Mouse (Mus musculus): ENCODE measurements around the gene Olfr679. TPM values are rescaled to one million over a fixed set of nuclear protein-coding genes. Genes with fewer than 3 reads are reported as not detected.
"Not testable (repeated sequence)": the region's sequence is repeated elsewhere in the genome, so short reads cannot be mapped to it uniquely, and the experiment has no call there.

The Olfr679 gene
- not detected in 2 replicates for polyA plus RNA-seq (2016; fragmentation: Nextera tagmentation; extraction: Ambion mirVana)

GRCm38 (mm10) chr7:105080905-105081304, at the start of gene Olfr679:
Olfr679 (plus strand) TSS chr7:105081205.
- Histone ChIP-seq H3K4me3 (no peak within 1 kb of the TSS), H3K36me3 (no peaks in the 10 kb centered on the region), H3K27ac (no peak within 1 kb of the TSS), H3K9me3 (no peaks in the 10 kb centered on the region), H3K27me3 (ENCODE audit: insufficient read depth, poor library complexity, severe bottlenecking) (no peaks in the 10 kb centered on the region), H3K4me1 (replicated peaks) (no peaks in the 10 kb centered on the region)
- no peak for DNase-seq (ENCODE audit: low spot score)
- WGBS = 72% methylated on average over 1 of the region's 1 CpGs

GRCm38 (mm10) chr7:105032398-105032797, 48.6 kb upstream of the Olfr679 start, which contains the start of gene Olfr676:
Olfr676 (plus strand) TSS chr7:105032698.
- Histone ChIP-seq H3K4me3 (no peak within 1 kb of the TSS), H3K27ac (no peak within 1 kb of the TSS), H3K36me3 (no peaks in the 10 kb centered on the region), H3K4me1 (replicated peaks) (no peaks in the 10 kb centered on the region), H3K27me3 (ENCODE audit: insufficient read depth, poor library complexity, severe bottlenecking) (no peaks in the 10 kb centered on the region), H3K9me3 (no peaks in the 10 kb centered on the region)
- no peak for DNase-seq (ENCODE audit: low spot score)

GRCm38 (mm10) chr7:105033836-105034235, 47.2 kb upstream of the Olfr679 start:
- H3K36me3 ChIP-seq; H3K27me3 ChIP-seq (ENCODE audit: insufficient read depth, poor library complexity, severe bottlenecking); H3K4me1 ChIP-seq (replicated peaks); H3K27ac ChIP-seq; H3K9me3 ChIP-seq; DNase-seq (ENCODE audit: low spot score); H3K4me3 ChIP-seq: not testable (repeated sequence)
- WGBS = 61% methylated on average over 5 of the region's 5 CpGs

- H3K4me3 ChIP-seq = no peak overlapping the region
- H3K27ac ChIP-seq = no peak overlapping the region
- DNase-seq (ENCODE audit: low spot score) = no peak
- H3K36me3 ChIP-seq = no peaks in the 10 kb centered on the region
- no peaks in the 10 kb centered on the region for H3K27me3 ChIP-seq (ENCODE audit: insufficient read depth, poor library complexity, severe bottlenecking)
- H3K9me3 ChIP-seq = no peaks in the 10 kb centered on the region
- no peaks in the 10 kb centered on the region for H3K4me1 ChIP-seq (replicated peaks)
Observed at GRCm38 (mm10) chr7:105058951-105059350, 22.1 kb upstream of the Olfr679 start.

- WGBS = 97% methylated on average over 1 of the region's 1 CpGs
- no peak for DNase-seq (ENCODE audit: low spot score)
- Histone ChIP-seq H3K36me3 (no peaks in the 10 kb centered on the region), H3K4me1 (replicated peaks) (no peaks in the 10 kb centered on the region), H3K4me3 (no peak within 1 kb of the TSS), H3K27me3 (ENCODE audit: insufficient read depth, poor library complexity, severe bottlenecking) (no peaks in the 10 kb centered on the region), H3K9me3 (no peaks in the 10 kb centered on the region), H3K27ac (no peak within 1 kb of the TSS)
Observed at GRCm38 (mm10) chr7:105064175-105064574, 16.8 kb upstream of the Olfr679 start, which contains the start of gene Olfr678. Olfr678 (plus strand) TSS chr7:105064475.

- H3K9me3 ChIP-seq; H3K4me3 ChIP-seq; H3K27ac ChIP-seq; DNase-seq (ENCODE audit: low spot score); H3K4me1 ChIP-seq (replicated peaks); H3K27me3 ChIP-seq (ENCODE audit: insufficient read depth, poor library complexity, severe bottlenecking); H3K36me3 ChIP-seq: not testable (repeated sequence)
Observed at GRCm38 (mm10) chr7:105092717-105093116, 11.7 kb downstream of the Olfr679 start, which contains the start of gene Olfr680-ps1. Olfr680-ps1 (minus strand) TSS chr7:105092817.

- H3K4me1 ChIP-seq (replicated peaks) = no peaks in the 10 kb centered on the region
- H3K4me3 ChIP-seq = no peak within 1 kb of the TSS
- no peaks in the 10 kb centered on the region for H3K36me3 ChIP-seq
- DNase-seq (ENCODE audit: low spot score) = no peak
- no peak within 1 kb of the TSS for H3K27ac ChIP-seq
- no peaks in the 10 kb centered on the region for H3K27me3 ChIP-seq (ENCODE audit: insufficient read depth, poor library complexity, severe bottlenecking)
- no peaks in the 10 kb centered on the region for H3K9me3 ChIP-seq
Observed at GRCm38 (mm10) chr7:105116536-105116935, 35.5 kb downstream of the Olfr679 start, which contains the start of gene Olfr681. Olfr681 (plus strand) TSS chr7:105116836.

Other genes with a start within 250 kb of the Olfr679 start
- gene Usp17lb, start 238.6 kb upstream of the Olfr679 start, polyA plus RNA-seq (2016; fragmentation: Nextera tagmentation; extraction: Ambion mirVana) = not detected in 2 replicates
- gene Usp17la, start 224.2 kb upstream of the Olfr679 start, polyA plus RNA-seq (2016; fragmentation: Nextera tagmentation; extraction: Ambion mirVana) = not detected in 2 replicates
- gene Olfr665, start 203.2 kb upstream of the Olfr679 start, polyA plus RNA-seq (2016; fragmentation: Nextera tagmentation; extraction: Ambion mirVana) = not detected in 2 replicates
- not detected in 2 replicates for gene Olfr666, start 185.3 kb upstream of the Olfr679 start, polyA plus RNA-seq (2016; fragmentation: Nextera tagmentation; extraction: Ambion mirVana)
- not detected in 2 replicates for gene Olfr667, start 159.7 kb upstream of the Olfr679 start, polyA plus RNA-seq (2016; fragmentation: Nextera tagmentation; extraction: Ambion mirVana)
- gene Olfr668, start 153.1 kb upstream of the Olfr679 start, polyA plus RNA-seq (2016; fragmentation: Nextera tagmentation; extraction: Ambion mirVana) = not detected in 2 replicates
- not detected in 2 replicates for gene Olfr669, start 147.0 kb upstream of the Olfr679 start, polyA plus RNA-seq (2016; fragmentation: Nextera tagmentation; extraction: Ambion mirVana)
- gene Olfr670, start 118.6 kb upstream of the Olfr679 start, polyA plus RNA-seq (2016; fragmentation: Nextera tagmentation; extraction: Ambion mirVana) = not detected in 2 replicates
- gene Olfr671, start 102.1 kb upstream of the Olfr679 start, polyA plus RNA-seq (2016; fragmentation: Nextera tagmentation; extraction: Ambion mirVana) = not detected in 2 replicates
- not detected in 2 replicates for gene Olfr672, start 79.2 kb upstream of the Olfr679 start, polyA plus RNA-seq (2016; fragmentation: Nextera tagmentation; extraction: Ambion mirVana)
- not detected in 2 replicates for gene Olfr675, start 52.7 kb upstream of the Olfr679 start, polyA plus RNA-seq (2016; fragmentation: Nextera tagmentation; extraction: Ambion mirVana)
- not detected in 2 replicates for gene Olfr676, start 48.5 kb upstream of the Olfr679 start, polyA plus RNA-seq (2016; fragmentation: Nextera tagmentation; extraction: Ambion mirVana)
- gene Olfr677, start 29.8 kb upstream of the Olfr679 start, polyA plus RNA-seq (2016; fragmentation: Nextera tagmentation; extraction: Ambion mirVana) = not detected in 2 replicates
- not detected in 2 replicates for gene Olfr678, start 16.7 kb upstream of the Olfr679 start, polyA plus RNA-seq (2016; fragmentation: Nextera tagmentation; extraction: Ambion mirVana)
- gene Olfr680-ps1, start 11.6 kb downstream of the Olfr679 start, polyA plus RNA-seq (2016; fragmentation: Nextera tagmentation; extraction: Ambion mirVana) = not detected in 2 replicates
- not detected in 2 replicates for gene Olfr681, start 35.6 kb downstream of the Olfr679 start, polyA plus RNA-seq (2016; fragmentation: Nextera tagmentation; extraction: Ambion mirVana)
- gene Olfr683, start 65.8 kb downstream of the Olfr679 start, polyA plus RNA-seq (2016; fragmentation: Nextera tagmentation; extraction: Ambion mirVana) = not detected in 2 replicates
- not detected in 2 replicates for gene Olfr684, start 82.4 kb downstream of the Olfr679 start, polyA plus RNA-seq (2016; fragmentation: Nextera tagmentation; extraction: Ambion mirVana)
- not detected in 2 replicates for gene Olfr685, start 104.8 kb downstream of the Olfr679 start, polyA plus RNA-seq (2016; fragmentation: Nextera tagmentation; extraction: Ambion mirVana)
- gene Olfr686, start 126.3 kb downstream of the Olfr679 start, polyA plus RNA-seq (2016; fragmentation: Nextera tagmentation; extraction: Ambion mirVana) = not detected in 2 replicates
- gene Olfr688, start 206.9 kb downstream of the Olfr679 start, polyA plus RNA-seq (2016; fragmentation: Nextera tagmentation; extraction: Ambion mirVana) = not detected in 2 replicates
- gene Olfr689, start 230.0 kb downstream of the Olfr679 start, polyA plus RNA-seq (2016; fragmentation: Nextera tagmentation; extraction: Ambion mirVana) = not detected in 2 replicates

Data from hindbrain, embryonic 10.5 days (tissue).